Mouse (Mus musculus) spleen, adult 2 months (tissue): ENCODE results near the gene Prim2.

ENCODE experiments used
- CTCF ChIP-seq: fragments of 200-500 bp; IDR thresholded peaks from 2 replicates; pipeline ENCODE4 v1.5.1; 2011; ENCODE audit warnings: mild to moderate bottlenecking, inconsistent platforms; ENCODE audit not compliant: insufficient read depth, insufficient read length, insufficient replicate concordance; ENCODE audit errors: extremely low read depth
- POLR2A ChIP-seq: fragments of 200-500 bp; IDR thresholded peaks from 2 replicates; pipeline ENCODE4 v1.6.1; 2011; ENCODE audit warnings: low read depth, low read length, inconsistent platforms

- no peak for TF ChIP-seq POLR2A
- no peak for TF ChIP-seq CTCF
Observed at GRCm38 (mm10) chr1:33537948-33538347, 131.6 kb downstream of the Prim2 start.
